ENCODE assay signal across 17 mouse cellular contexts in the genomic region with DNA sequence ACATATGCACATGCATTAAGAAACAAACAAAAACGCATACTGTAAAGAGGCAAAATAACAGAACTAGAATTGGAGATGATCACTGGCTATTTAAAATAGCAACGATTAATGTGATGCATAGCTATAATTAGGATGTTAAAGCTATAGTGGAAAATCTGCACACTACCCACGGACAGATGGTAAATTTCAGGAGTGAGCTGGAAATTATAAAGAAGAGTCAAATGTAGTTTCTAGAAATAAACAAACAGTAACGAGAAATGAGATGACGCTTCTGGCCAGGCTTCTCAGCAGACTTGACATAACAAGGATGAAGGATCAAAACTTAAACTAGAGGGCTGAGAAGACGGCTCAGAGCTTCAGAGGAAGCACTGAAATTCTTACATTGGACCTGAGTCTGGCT. TPM values are rescaled to one million over a fixed set of nuclear protein-coding genes. Genes with fewer than 3 reads are reported as not detected.
"Had no signal": no experiment of that assay in that cellular context is flagged by ENCODE, and none has a peak within 500 bp of the region (broad histone marks: within the 10 kb centered on the region; RNA-seq: fewer than 3 reads in every experiment).

No protein-coding gene starts in this region.

- H3K4me1 ChIP-seq: limb, embryonic 10.5 days; neural tube, embryonic 12.5 days had no signal

- H3K27me3 ChIP-seq: liver, embryonic 12.5 days; midbrain, embryonic 15.5 days; neural tube, embryonic 12.5 days had no signal

- H3K4me2 ChIP-seq: liver, embryonic 12.5 days; midbrain, embryonic 15.5 days; neural tube, embryonic 12.5 days had no signal

- DNase-seq: kidney, adult 18-20 months; kidney, postnatal 10 days; kidney, postnatal 4 days; lung, adult 2 months; lung, postnatal 36 days; retina, postnatal 1 day; right cerebral cortex, postnatal 4 days; spleen, adult 18-20 months; thymus, adult 18-20 months; thymus, postnatal 14 days had no signal

- H3K9ac ChIP-seq: liver, embryonic 12.5 days; midbrain, embryonic 15.5 days; neural tube, embryonic 12.5 days had no signal

- ATAC-seq: liver, embryonic 12.5 days; lung, postnatal 0 days; midbrain, embryonic 15.5 days had no signal

- H3K9me3 ChIP-seq: limb, embryonic 10.5 days; liver, embryonic 12.5 days; midbrain, embryonic 10.5 days; midbrain, embryonic 15.5 days; neural tube, embryonic 12.5 days had no signal

- H3K27ac ChIP-seq: limb, embryonic 10.5 days; midbrain, embryonic 10.5 days; midbrain, embryonic 15.5 days; neural tube, embryonic 12.5 days had no signal

- H3K4me3 ChIP-seq: limb, embryonic 10.5 days; liver, embryonic 12.5 days; midbrain, embryonic 10.5 days; midbrain, embryonic 15.5 days; neural tube, embryonic 12.5 days had no signal

RNA-seq across cellular contexts. Expression of gene Susd2, which starts 57.5 kb away (rescaled TPM):
- total RNA-seq: monocyte, adult 5-6 weeks had no signal
